Mouse (Mus musculus): ENCODE results near the gene Vwa5a.

Vwa5a gene

DNA sequence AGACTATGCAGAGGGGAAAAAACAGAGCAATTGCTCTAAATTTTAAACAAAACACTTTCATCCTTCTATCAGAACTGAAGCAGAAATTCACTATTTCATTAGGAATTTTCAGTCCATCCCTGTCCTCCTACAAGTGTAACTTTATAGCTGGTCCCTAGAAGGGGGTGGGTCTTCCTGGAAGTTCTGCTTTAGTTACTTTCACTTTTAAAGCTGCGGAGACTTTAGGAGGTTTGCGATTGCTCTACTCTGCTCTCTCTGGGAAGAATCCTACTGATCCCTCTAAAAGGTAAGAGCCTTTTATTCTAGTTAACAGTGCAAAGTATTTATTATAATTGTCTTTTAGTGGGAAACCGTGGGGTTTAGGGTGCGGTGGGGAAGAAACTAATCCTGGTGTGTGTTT, at the start of gene Vwa5a:
TSS of gene Vwa5a (plus strand) at position 167 of the 400 bp plus-strand sequence.
- in situ Hi-C loops (cut with MboI; ENCODE audit: low sequenced_read_pairs): no loop called here

DNA sequence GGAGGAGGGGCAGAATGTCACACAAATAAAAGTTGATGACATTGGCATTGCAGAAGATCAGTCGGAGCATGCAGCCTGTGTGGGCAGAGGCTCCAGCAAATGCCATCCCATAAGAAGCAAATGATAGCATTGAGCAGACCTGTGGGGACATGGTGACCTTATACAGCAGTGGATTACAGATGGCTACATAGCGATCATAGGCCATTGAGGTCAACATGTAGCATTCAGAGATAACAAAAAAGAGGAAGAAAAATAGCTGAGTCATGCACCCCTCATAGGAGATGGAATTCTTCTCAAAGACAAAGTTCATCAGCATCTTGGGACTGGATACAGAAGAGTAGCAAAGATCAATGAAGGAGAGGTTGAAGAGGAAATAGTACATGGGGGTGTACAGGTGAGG, 45.2 kb upstream of the Vwa5a start:
- in situ Hi-C loops (cut with MboI; ENCODE audit: low sequenced_read_pairs): no loop called here

GRCm38 (mm10) chr9:38674501-38674900, 43.6 kb upstream of the Vwa5a start, which contains the start of gene Olfr918:
Olfr918 (minus strand) TSS chr9:38674601.
- in situ Hi-C loops (cut with MboI; ENCODE audit: low sequenced_read_pairs): no loop called here

- in situ Hi-C loops (cut with MboI; ENCODE audit: low sequenced_read_pairs): no loop called here
Observed at GRCm38 (mm10) chr9:38718927-38719441, 916 bp downstream of the Vwa5a start.

DNA sequence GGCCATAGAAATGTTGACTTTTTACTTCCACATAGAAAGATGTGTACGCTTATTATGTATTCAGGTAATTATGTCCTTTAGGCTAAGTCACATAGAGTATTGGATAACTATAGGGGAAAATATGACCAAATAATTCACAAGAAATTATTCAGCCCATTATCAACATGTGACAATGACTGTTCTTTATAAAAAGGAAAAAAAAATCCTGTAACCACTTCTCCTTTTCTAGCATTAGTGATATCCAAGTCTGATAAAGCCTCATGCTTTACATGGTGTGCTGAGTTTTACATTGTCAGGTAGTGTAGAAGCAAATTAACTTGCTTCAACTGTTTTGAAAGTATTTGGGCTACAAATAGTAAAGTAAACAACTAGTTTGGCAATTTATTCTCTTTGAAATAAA, 6.0 kb downstream of the Vwa5a start:
- in situ Hi-C loops (cut with MboI; ENCODE audit: low sequenced_read_pairs): no loop called here

GRCm38 (mm10) chr9:38728218-38728617, 10.2 kb downstream of the Vwa5a start:
- in situ Hi-C loops (cut with MboI; ENCODE audit: low sequenced_read_pairs): no loop called here

- in situ Hi-C loops (cut with MboI; ENCODE audit: low sequenced_read_pairs): no loop called here
Observed at GRCm38 (mm10) chr9:38741408-38741807, 23.3 kb downstream of the Vwa5a start.

GRCm38 (mm10) chr9:38744619-38745315, 26.7 kb downstream of the Vwa5a start:
- in situ Hi-C loops (cut with MboI; ENCODE audit: low sequenced_read_pairs): no loop called here

- in situ Hi-C loops (cut with MboI; ENCODE audit: low sequenced_read_pairs): no loop called here
Observed at GRCm38 (mm10) chr9:38751999-38752398, 33.9 kb downstream of the Vwa5a start, which contains the start of gene Olfr920. Olfr920 (plus strand) TSS chr9:38752299.

GRCm38 (mm10) chr9:38772768-38773167, 54.7 kb downstream of the Vwa5a start, which contains the start of gene Olfr921:
Olfr921 (plus strand) TSS chr9:38773068.
- in situ Hi-C loops (cut with MboI; ENCODE audit: low sequenced_read_pairs): no loop called here

- in situ Hi-C loops (cut with MboI; ENCODE audit: low sequenced_read_pairs): no loop called here
Observed at GRCm38 (mm10) chr9:38792689-38793088, 74.6 kb downstream of the Vwa5a start.

All from CH12F3 (cell line).